9 mouse cellular contexts compared by ENCODE assay signal in the genomic region with DNA sequence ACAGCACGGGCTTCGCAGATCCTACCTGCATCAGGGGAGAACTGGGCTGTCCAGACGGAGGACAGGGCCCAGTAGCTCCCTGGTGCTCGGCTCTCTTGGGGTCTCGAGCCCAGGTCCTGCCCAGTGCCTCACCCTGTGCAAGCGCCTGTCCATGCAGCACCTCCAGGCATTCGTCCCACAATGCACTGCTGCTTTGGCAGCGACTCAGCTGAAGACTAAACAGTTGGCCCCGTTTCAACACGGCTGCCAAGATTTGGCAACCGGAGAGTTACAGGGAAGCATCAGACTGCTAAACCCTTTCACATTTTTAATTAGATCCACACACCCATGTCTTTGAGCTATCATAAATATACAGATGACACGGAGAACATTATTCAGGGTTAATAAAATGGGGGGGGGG.
DNase-seq lines count a peak whose midpoint lies in the region; ATAC-seq and TF ChIP-seq lines count a peak whose summit lies in the region.
"Had no signal": no experiment of that assay in that cellular context is flagged by ENCODE, and none has a peak within 500 bp of the region (broad histone marks: within the 10 kb centered on the region; RNA-seq: fewer than 3 reads in every experiment).

No protein-coding gene starts in this region.

- H3K4me1 ChIP-seq in forebrain, postnatal 0 days (ENCODE audit: insufficient read depth) = peaks cover 29% of the 10 kb centered on the region
- peaks cover 3% of the 10 kb centered on the region; the same call in 1 of the 2 replicates for H3K4me1 ChIP-seq in intestine, embryonic 15.5 days (replicated peaks)
- peaks cover 14% of the 10 kb centered on the region for H3K4me1 ChIP-seq in neural tube, embryonic 14.5 days (ENCODE audit: control insufficient read depth, insufficient read depth, low read length)
- H3K4me1 ChIP-seq: liver, embryonic 15.5 days had no signal

- DNase-seq in Muller cell, postnatal 12 days (ENCODE audit: inconsistent ontology term) = peak; percentile 63
- DNase-seq in adrenal gland, adult 8-10 months = peak; percentile 31
- DNase-seq in forebrain, postnatal 0 days = peak; percentile 94
- peak; percentile 75 to 82 for DNase-seq in left cerebral cortex, postnatal 10 days (ENCODE audit: extremely low spot score in 1 of 2, low spot score in 2 of 2)
- no peak for DNase-seq in MN1 (ENCODE audit: low spot score)
- DNase-seq in thymus, postnatal 25 days = no peak

- intact Hi-C loops in left cerebral cortex, postnatal 10 days (cut with DNase I) = no loop called here

- H3K4me3 ChIP-seq in forebrain, postnatal 0 days (ENCODE audit: low read depth, low read length) = no peak overlapping the region
- H3K4me3 ChIP-seq in intestine, embryonic 15.5 days (replicated peaks) = no peak overlapping the region
- no peak overlapping the region for H3K4me3 ChIP-seq in neural tube, embryonic 14.5 days (ENCODE audit: low read depth, low read length)
- H3K4me3 ChIP-seq: liver, embryonic 15.5 days had no signal

- H3K27ac ChIP-seq in forebrain, postnatal 0 days (ENCODE audit: low read depth, low read length) = no peak overlapping the region
- H3K27ac ChIP-seq in intestine, embryonic 15.5 days = no peak overlapping the region
- 0 out of 2 replicates have a peak overlapping the region, but pooled peaks have one; percentile 3 for H3K27ac ChIP-seq in neural tube, embryonic 14.5 days (ENCODE audit: low read depth, low read length)
- H3K27ac ChIP-seq: liver, embryonic 15.5 days had no signal

- H3K27me3 ChIP-seq in forebrain, postnatal 0 days (ENCODE audit: insufficient read depth, low read length) = no peaks in the 10 kb centered on the region
- no peaks in the 10 kb centered on the region for H3K27me3 ChIP-seq in intestine, embryonic 15.5 days (replicated peaks)
- no peaks in the 10 kb centered on the region for H3K27me3 ChIP-seq in neural tube, embryonic 14.5 days (ENCODE audit: control insufficient read depth, insufficient read depth, low read length)
- H3K27me3 ChIP-seq: liver, embryonic 15.5 days had no signal

- no peaks in the 10 kb centered on the region for H3K36me3 ChIP-seq in forebrain, postnatal 0 days (ENCODE audit: insufficient read depth)
- H3K36me3 ChIP-seq in intestine, embryonic 15.5 days = no peaks in the 10 kb centered on the region
- no peaks in the 10 kb centered on the region for H3K36me3 ChIP-seq in neural tube, embryonic 14.5 days (ENCODE audit: control insufficient read depth, insufficient read depth, low read length)
- H3K36me3 ChIP-seq: liver, embryonic 15.5 days had no signal

- WGBS in forebrain, postnatal 0 days = 32% methylated on average over 12 of the region's 12 CpGs
- 58% methylated on average over 12 of the region's 12 CpGs for WGBS in intestine, embryonic 15.5 days
- WGBS in neural tube, embryonic 14.5 days = 45% methylated on average over 12 of the region's 12 CpGs

- peak; percentile 76 for ATAC-seq in forebrain, postnatal 0 days
- ATAC-seq in intestine, embryonic 15.5 days = 0 out of 2 replicates have a peak, but pooled peaks have one; percentile 28
- ATAC-seq in neural tube, embryonic 14.5 days (ENCODE audit: low read depth) = peak; percentile 85

- H3K9me3 ChIP-seq in forebrain, postnatal 0 days (ENCODE audit: low read length) = no peaks in the 10 kb centered on the region
- H3K9me3 ChIP-seq in intestine, embryonic 15.5 days = no peaks in the 10 kb centered on the region
- H3K9me3 ChIP-seq in neural tube, embryonic 14.5 days (ENCODE audit: control insufficient read depth, low read length) = no peaks in the 10 kb centered on the region
- H3K9me3 ChIP-seq: liver, embryonic 15.5 days had no signal

- no peak for TF ChIP-seq CTCF in forebrain, postnatal 0 days (IDR thresholded peaks at IDR 0.05; ENCODE audit: low read depth)

- H3K4me2 ChIP-seq in forebrain, postnatal 0 days (ENCODE audit: low read depth) = no peak overlapping the region
- no peak overlapping the region for H3K4me2 ChIP-seq in intestine, embryonic 15.5 days (replicated peaks)
- H3K4me2 ChIP-seq in neural tube, embryonic 14.5 days (ENCODE audit: low read depth, low read length) = no peak overlapping the region
- H3K4me2 ChIP-seq: liver, embryonic 15.5 days had no signal

- H3K9ac ChIP-seq in forebrain, postnatal 0 days = no peak overlapping the region
- H3K9ac ChIP-seq in intestine, embryonic 15.5 days = no peak overlapping the region
- no peak overlapping the region for H3K9ac ChIP-seq in neural tube, embryonic 14.5 days (replicated peaks; ENCODE audit: low read depth, low read length)
- H3K9ac ChIP-seq: liver, embryonic 15.5 days had no signal

Comparison
In these comparisons a context has a peak if more than half of its experiments do, and no peak if none do; other contexts are left out.
1. DNase-seq: peak in Muller cell, postnatal 12 days (single experiment), adrenal gland, adult 8-10 months (single experiment), forebrain, postnatal 0 days (single experiment) and left cerebral cortex, postnatal 10 days (2 of 2); none in MN1 (single experiment) and thymus, postnatal 25 days (single experiment).
2. ATAC-seq: peak in every context shown above with its lines; median percentile 85 in neural tube, embryonic 14.5 days; 76 in forebrain, postnatal 0 days; 28 in intestine, embryonic 15.5 days.